Mouse (Mus musculus): ENCODE results near the gene Dip2b. TPM values are rescaled to one million over a fixed set of nuclear protein-coding genes. Genes with fewer than 3 reads are reported as not detected.
A peak's percentile ranks its signal among the peaks of the same experiment; 100 is the strongest.

Gene Dip2b
- total RNA-seq, 2 experiments from 2014 or later, result 5.8 to 8.3 TPM

GRCm38 (mm10) chr15:100156781-100157470 lies 118.5 kb downstream of the Dip2b start:
- H3K27ac ChIP-seq, result peak overlapping the region; percentile 64; the same call in 1 of the 2 replicates
- DNase-seq, result peak; percentile 63
- TF ChIP-seq CTCF (IDR thresholded peaks at IDR 0.05), result no peak
- no peak overlapping the region for H3K4me3 ChIP-seq
- intact Hi-C loops (cut with DNase I), result no loop called here

DNA sequence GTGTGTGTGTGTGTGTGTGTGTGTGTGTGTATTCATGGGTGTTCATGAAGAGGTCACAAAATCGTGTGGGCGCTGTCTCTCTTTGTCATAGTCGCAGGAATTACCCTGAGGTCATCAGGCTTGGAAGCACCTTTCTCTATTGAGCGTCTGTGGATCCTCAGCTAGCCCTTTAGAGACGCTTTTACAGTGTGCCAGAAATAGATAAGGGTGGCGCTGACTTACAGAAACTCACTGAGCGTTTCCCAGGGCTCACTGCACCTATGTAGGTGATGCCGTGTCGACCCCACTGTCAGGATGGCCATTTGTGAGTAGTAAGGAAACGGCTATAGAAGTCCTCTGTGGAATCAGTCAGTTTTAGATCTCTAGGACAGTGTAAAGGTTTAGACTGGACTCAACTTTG lies 120.5 kb downstream of the Dip2b start:
- H3K4me3 ChIP-seq, result no peak overlapping the region
- TF ChIP-seq CTCF (IDR thresholded peaks at IDR 0.05), result no peak
- no peak overlapping the region for H3K27ac ChIP-seq
- no peak for DNase-seq
- intact Hi-C loops (cut with DNase I), result no loop called here

GRCm38 (mm10) chr15:100161747-100162280 lies 123.3 kb downstream of the Dip2b start:
- no peak for DNase-seq
- no peak overlapping the region for H3K4me3 ChIP-seq
- no peak overlapping the region for H3K27ac ChIP-seq
- TF ChIP-seq CTCF (IDR thresholded peaks at IDR 0.05), result no peak
- intact Hi-C loops (cut with DNase I), result no loop called here

GRCm38 (mm10) chr15:100163381-100164051 lies 125.1 kb downstream of the Dip2b start:
- H3K4me3 ChIP-seq, result no peak overlapping the region
- intact Hi-C loops (cut with DNase I), result no loop called here
- no peak for TF ChIP-seq CTCF (IDR thresholded peaks at IDR 0.05)
- DNase-seq, result no peak
- no peak overlapping the region for H3K27ac ChIP-seq

DNA sequence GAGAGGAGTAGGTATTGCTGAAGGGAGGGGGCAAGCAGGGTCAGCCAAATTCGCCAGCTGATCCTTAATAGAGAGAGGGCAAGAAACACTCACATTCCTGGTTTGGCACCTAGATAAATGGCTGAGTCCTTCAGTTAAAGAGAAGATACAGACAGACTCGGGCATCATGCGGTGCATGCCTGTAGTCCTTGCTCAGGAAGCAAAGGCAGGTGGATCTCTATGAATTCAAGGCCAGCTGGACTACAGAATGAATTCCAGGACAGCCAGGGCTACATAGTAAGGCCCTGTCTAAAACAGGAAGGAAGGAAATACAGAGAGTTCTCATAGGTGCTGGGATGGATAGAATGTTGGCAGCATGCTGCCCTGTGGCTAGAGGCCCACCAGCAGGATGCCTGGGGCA lies 128.0 kb downstream of the Dip2b start:
- Histone ChIP-seq H3K4me3 (no peak overlapping the region), H3K27ac (peak overlapping the region; percentile 81)
- intact Hi-C loops (cut with DNase I), result no loop called here
- DNase-seq, result no peak
- no peak for TF ChIP-seq CTCF (IDR thresholded peaks at IDR 0.05)

DNA sequence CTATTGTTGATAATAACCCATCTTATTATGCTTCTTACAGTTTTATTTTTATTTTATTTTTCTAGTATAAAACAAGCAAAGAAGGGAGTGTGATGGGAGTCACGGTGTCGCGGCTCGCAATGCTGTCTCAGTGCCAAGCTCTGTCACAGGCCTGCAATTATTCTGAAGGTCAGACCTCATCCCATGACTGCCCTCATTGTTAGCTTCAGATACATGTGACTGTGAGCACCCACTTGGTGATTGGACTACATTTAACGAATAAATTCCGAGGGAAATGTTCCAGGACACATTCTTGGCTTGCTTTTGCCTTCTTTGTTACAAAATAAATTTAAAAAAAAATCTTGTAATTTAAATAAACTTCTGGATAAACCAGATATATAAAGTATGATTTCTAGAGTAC lies 129.3 kb downstream of the Dip2b start:
- H3K27ac ChIP-seq, result peak overlapping the region; percentile 81
- DNase-seq, result no peak
- no peak for TF ChIP-seq CTCF (IDR thresholded peaks at IDR 0.05)
- intact Hi-C loops (cut with DNase I), result no loop called here
- H3K4me3 ChIP-seq, result no peak overlapping the region

DNA sequence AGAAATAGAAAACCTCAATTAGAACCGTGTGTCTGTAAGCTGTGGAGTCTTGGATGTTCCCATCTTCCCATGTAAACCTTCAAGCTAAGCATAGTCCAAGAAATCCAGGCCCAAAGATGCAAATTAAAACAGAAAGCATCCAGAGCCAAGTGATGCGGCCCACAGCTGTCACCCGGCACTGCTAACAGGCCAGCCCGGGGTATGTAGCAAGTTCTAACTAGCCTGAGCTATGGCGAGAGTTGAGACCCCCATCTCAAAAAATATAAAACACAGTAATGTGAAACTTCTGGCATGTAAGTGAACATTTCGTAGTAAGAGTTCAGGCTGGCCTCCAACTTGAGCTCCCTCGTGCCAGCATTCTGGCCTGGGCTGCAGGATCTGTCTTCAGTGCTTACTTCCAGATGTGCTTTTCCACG lies 129.7 kb downstream of the Dip2b start:
- peak; percentile 63 for DNase-seq
- no peak for TF ChIP-seq CTCF (IDR thresholded peaks at IDR 0.05)
- H3K4me3 ChIP-seq, result no peak overlapping the region; the same call in 1 of the 2 replicates
- H3K27ac ChIP-seq, result peak overlapping the region; percentile 81
- intact Hi-C loops (cut with DNase I), result no loop called here

DNA sequence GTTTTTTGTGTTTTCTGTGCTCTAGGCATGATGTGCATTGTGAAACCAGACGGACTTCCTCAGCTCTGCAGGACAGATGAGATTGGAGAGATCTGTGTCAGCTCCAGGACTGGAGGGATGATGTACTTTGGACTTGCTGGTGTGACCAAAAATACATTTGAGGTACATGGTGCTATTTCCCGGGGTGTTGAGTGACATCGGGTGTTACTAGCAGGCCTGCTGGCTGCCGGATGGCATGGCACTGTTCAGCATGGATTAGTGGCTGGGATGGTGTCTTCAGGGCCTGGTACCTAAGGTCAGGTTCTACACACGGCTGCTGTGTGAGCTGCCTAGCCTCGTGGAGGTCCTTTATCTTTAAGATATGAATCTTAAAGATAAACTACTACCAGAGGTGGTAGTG lies 136.7 kb downstream of the Dip2b start:
- intact Hi-C loops (cut with DNase I), result no loop called here
- DNase-seq, result peak; percentile 54
- Histone ChIP-seq H3K27ac (peak overlapping the region; percentile 64), H3K4me3 (no peak overlapping the region)
- TF ChIP-seq CTCF (IDR thresholded peaks at IDR 0.05), result 0 out of 2 replicates have a peak, but pooled peaks have one; percentile 7

- Histone ChIP-seq H3K4me3 (no peak overlapping the region), H3K27ac (no peak overlapping the region)
- TF ChIP-seq CTCF (IDR thresholded peaks at IDR 0.05), result no peak
- DNase-seq, result no peak
- intact Hi-C loops (cut with DNase I), result no loop called here
These were observed 138.7 kb downstream of the Dip2b start for GRCm38 (mm10) chr15:100177167-100177566.

DNA sequence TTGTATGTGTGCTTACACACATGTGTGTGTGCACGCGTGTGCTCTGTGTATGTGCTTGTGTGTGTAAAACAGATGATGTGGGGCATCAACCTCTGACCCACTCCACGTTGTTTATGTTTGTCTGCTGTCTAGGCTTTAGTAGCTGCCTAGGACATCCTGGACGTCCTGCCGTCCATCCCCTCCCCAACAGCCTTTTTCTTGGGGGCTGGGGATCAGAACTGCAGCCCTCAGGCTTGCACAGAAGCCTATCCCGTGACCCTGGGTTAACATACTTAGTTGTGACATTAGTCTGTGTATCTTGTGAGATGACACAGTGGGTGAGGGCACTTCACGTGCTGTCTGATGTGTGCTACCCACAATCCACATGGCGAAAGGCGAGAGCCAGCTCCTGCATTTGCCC lies 139.1 kb downstream of the Dip2b start:
- Histone ChIP-seq H3K4me3 (no peak overlapping the region), H3K27ac (no peak overlapping the region)
- no peak for TF ChIP-seq CTCF (IDR thresholded peaks at IDR 0.05)
- intact Hi-C loops (cut with DNase I), result no loop called here
- DNase-seq, result no peak

DNA sequence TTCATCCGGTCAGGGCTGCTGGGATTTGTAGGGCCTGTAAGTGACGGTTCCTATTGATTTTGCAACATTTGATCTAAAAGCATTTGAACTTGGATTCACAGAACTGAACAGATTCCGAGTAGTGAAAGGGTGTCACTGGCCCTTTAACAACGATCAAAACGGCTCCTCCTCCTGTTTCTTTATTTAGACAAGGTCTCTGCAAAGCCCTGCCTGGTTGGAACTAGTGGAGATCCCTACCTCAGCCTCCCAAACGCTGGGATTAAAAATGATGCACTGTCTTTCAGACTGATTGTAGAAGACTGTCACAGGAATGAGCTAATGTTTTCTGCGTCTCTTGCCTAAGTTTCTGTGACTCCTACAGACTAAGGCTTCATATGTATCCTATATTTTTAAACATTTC lies 140.0 kb downstream of the Dip2b start:
- no peak for DNase-seq
- TF ChIP-seq CTCF (IDR thresholded peaks at IDR 0.05), result no peak
- Histone ChIP-seq H3K27ac (peak overlapping the region; percentile 51), H3K4me3 (no peak overlapping the region)
- intact Hi-C loops (cut with DNase I), result no loop called here

GRCm38 (mm10) chr15:100179685-100180084 lies 141.2 kb downstream of the Dip2b start:
- intact Hi-C loops (cut with DNase I), result no loop called here
- DNase-seq, result no peak
- no peak for TF ChIP-seq CTCF (IDR thresholded peaks at IDR 0.05)
- H3K4me3 ChIP-seq, result no peak overlapping the region
- no peak overlapping the region for H3K27ac ChIP-seq

- Histone ChIP-seq H3K27ac (no peak overlapping the region), H3K4me3 (no peak overlapping the region)
- no peak for TF ChIP-seq CTCF (IDR thresholded peaks at IDR 0.05)
- DNase-seq, result peak; percentile 8
- intact Hi-C loops (cut with DNase I), result no loop called here
These were observed 141.8 kb downstream of the Dip2b start for GRCm38 (mm10) chr15:100180221-100180620.

All from gastrocnemius, adult 2 months (tissue).